Mouse (Mus musculus): ENCODE results near the gene Rbms3.

Gene Rbms3

GRCm38 (mm10) chr9:117629771-117630170 is at the start of gene Rbms3:
Gene Rbms3, minus strand, starts transcription at chr9:117629913.
- no peak for DNase-seq (ENCODE audit: low spot score in 2 of 2)

GRCm38 (mm10) chr9:117673311-117673710 is 43.6 kb upstream of the Rbms3 start:
- DNase-seq (ENCODE audit: low spot score in 2 of 2) = no peak

- DNase-seq (ENCODE audit: low spot score in 2 of 2) = no peak
Measured at GRCm38 (mm10) chr9:117654626-117655025, 24.9 kb upstream of the Rbms3 start.

- DNase-seq (ENCODE audit: low spot score in 2 of 2) = no peak
Measured at GRCm38 (mm10) chr9:117653641-117654040, 23.9 kb upstream of the Rbms3 start.

- DNase-seq (ENCODE audit: low spot score in 2 of 2) = no peak
Measured at GRCm38 (mm10) chr9:117646131-117646530, 16.4 kb upstream of the Rbms3 start.

GRCm38 (mm10) chr9:117641090-117641782 is 11.5 kb upstream of the Rbms3 start:
- no peak for DNase-seq (ENCODE audit: low spot score in 2 of 2)

GRCm38 (mm10) chr9:117638623-117639185 is 9.0 kb upstream of the Rbms3 start:
- DNase-seq (ENCODE audit: low spot score in 2 of 2) = no peak

- DNase-seq (ENCODE audit: low spot score in 2 of 2) = no peak
Measured at GRCm38 (mm10) chr9:117636492-117636891, 6.8 kb upstream of the Rbms3 start.

- DNase-seq (ENCODE audit: low spot score in 2 of 2) = no peak
Measured at GRCm38 (mm10) chr9:117627173-117627572, 2.5 kb downstream of the Rbms3 start.

GRCm38 (mm10) chr9:117600781-117601180 is 28.9 kb downstream of the Rbms3 start:
- no peak for DNase-seq (ENCODE audit: low spot score in 2 of 2)

GRCm38 (mm10) chr9:117599341-117599740 is 30.4 kb downstream of the Rbms3 start:
- DNase-seq (ENCODE audit: low spot score in 2 of 2) = no peak

- DNase-seq (ENCODE audit: low spot score in 2 of 2) = no peak
Measured at GRCm38 (mm10) chr9:117596162-117596561, 33.6 kb downstream of the Rbms3 start.

GRCm38 (mm10) chr9:117585345-117585744 is 44.4 kb downstream of the Rbms3 start:
- no peak for DNase-seq (ENCODE audit: low spot score in 2 of 2)

GRCm38 (mm10) chr9:117583638-117584037 is 46.1 kb downstream of the Rbms3 start:
- DNase-seq (ENCODE audit: low spot score in 2 of 2) = no peak

GRCm38 (mm10) chr9:117582591-117582990 is 47.1 kb downstream of the Rbms3 start:
- no peak for DNase-seq (ENCODE audit: low spot score in 2 of 2)

GRCm38 (mm10) chr9:117571186-117571855 is 58.4 kb downstream of the Rbms3 start:
- DNase-seq (ENCODE audit: low spot score in 2 of 2) = no peak

- DNase-seq (ENCODE audit: low spot score in 2 of 2) = no peak
Measured at GRCm38 (mm10) chr9:117570240-117570821, 59.4 kb downstream of the Rbms3 start.

GRCm38 (mm10) chr9:117566293-117566692 is 63.4 kb downstream of the Rbms3 start:
- no peak for DNase-seq (ENCODE audit: low spot score in 2 of 2)

GRCm38 (mm10) chr9:117558562-117558961 is 71.2 kb downstream of the Rbms3 start:
- no peak for DNase-seq (ENCODE audit: low spot score in 2 of 2)

- DNase-seq (ENCODE audit: low spot score in 2 of 2) = no peak
Measured at GRCm38 (mm10) chr9:117554356-117554755, 75.4 kb downstream of the Rbms3 start.

- DNase-seq (ENCODE audit: low spot score in 2 of 2) = no peak
Measured at GRCm38 (mm10) chr9:117529281-117529680, 100.4 kb downstream of the Rbms3 start.

GRCm38 (mm10) chr9:117508941-117509340 is 120.8 kb downstream of the Rbms3 start:
- no peak for DNase-seq (ENCODE audit: low spot score in 2 of 2)

- no peak for DNase-seq (ENCODE audit: low spot score in 2 of 2)
Measured at GRCm38 (mm10) chr9:117491866-117492265, 137.8 kb downstream of the Rbms3 start.

All from frontal cortex, postnatal 14 days (tissue).